Mouse (Mus musculus) left cerebral cortex, postnatal 14 days (tissue): ENCODE measurements around the gene Ncf2. TPM values are rescaled to one million over a fixed set of nuclear protein-coding genes. Genes with fewer than 3 reads are reported as not detected.

ENCODE experiments used
- DNase-seq, 2 experiments: peaks; one replicate each; pipeline ENCODE4 v3.0.0; 2021 to 2022; ENCODE audit warnings: low spot score in 2 of 2, mixed read lengths in 1 of 2
- intact Hi-C: fragments of 180-260 bp; cut with DNase I; formaldehyde crosslinking; loops from one replicate; pipeline ENCODE4 v1.15.1; 2025
- total RNA-seq, 2 experiments: library from RNA; stranded (reverse); gene quantifications; 2 replicates each; pipeline ENCODE4 v1.2.3; 2021

Gene Ncf2
- total RNA-seq, 2 experiments from 2014 or later, result 3.4 to 3.9 TPM

GRCm38 (mm10) chr1:152824206-152824605 is 24.2 kb downstream of the Ncf2 start:
- DNase-seq, result no peak

DNA sequence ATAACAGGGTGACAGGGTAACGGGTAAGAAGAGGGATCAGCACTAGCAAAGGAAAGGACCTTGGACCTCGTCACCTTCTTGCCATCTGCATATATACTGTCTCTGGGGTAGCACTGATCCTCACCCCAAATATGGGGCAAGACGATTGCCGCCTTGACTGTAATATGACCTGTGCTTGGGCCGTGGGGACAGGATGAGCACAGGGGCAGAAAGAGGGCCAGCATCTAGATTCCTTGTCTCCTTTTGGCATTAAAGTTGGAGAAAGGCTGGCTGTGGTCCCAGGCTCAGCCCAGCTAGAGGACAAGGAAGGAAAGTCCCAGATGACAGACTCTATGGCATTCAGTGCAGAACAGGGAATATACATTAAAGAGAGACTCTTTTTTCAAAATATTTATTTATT is 26.5 kb downstream of the Ncf2 start:
- intact Hi-C loops, result no loop called here
- no peak for DNase-seq

More at GRCm38 (mm10) chr1:152824206-152824605, 24.2 kb downstream of the Ncf2 start:
- intact Hi-C loops, result no loop called here

- DNase-seq, result no peak
- intact Hi-C loops, result no loop called here
Measured at GRCm38 (mm10) chr1:152828168-152828567, 28.2 kb downstream of the Ncf2 start.

- DNase-seq, result no peak
- intact Hi-C loops, result no loop called here
Measured at GRCm38 (mm10) chr1:152828637-152829355, 28.8 kb downstream of the Ncf2 start.

- intact Hi-C loops, result loop anchor here (5.0 kb wide), 1 partner anchor 48 kb away; no protein-coding TSS in a partner anchor
- DNase-seq, result no peak
Measured at GRCm38 (mm10) chr1:152830054-152830453, 30.1 kb downstream of the Ncf2 start.

- intact Hi-C loops, result loop anchor here (5.0 kb wide), 1 partner anchor 49 kb away; no protein-coding TSS in a partner anchor
- peak; percentile 64 to 66 for DNase-seq
Measured at GRCm38 (mm10) chr1:152831003-152831402, 31.0 kb downstream of the Ncf2 start.

DNA sequence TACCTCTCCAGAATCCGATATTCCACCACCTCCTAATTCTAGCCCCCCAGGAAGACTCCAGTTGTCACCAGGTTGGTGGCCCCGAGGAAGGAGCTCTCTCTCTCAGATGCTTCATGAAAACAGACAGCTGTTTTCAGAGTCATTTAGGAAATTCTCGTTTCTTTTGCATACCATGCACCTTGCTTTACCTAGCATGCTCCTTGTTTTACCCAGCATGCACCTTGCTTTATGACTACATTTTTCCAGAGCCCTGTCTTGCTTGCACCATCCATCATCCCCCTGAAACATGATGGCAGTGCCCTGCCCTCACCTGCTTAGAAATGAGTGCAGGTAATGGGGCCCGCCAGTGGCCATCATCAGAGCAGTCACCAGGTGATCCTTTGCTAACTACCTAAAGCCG is 31.6 kb downstream of the Ncf2 start:
- intact Hi-C loops, result loop anchor here (5.0 kb wide), 1 partner anchor 49 kb away; no protein-coding TSS in a partner anchor
- no peak for DNase-seq

GRCm38 (mm10) chr1:152832316-152832715 is 32.3 kb downstream of the Ncf2 start:
- intact Hi-C loops, result loop anchor here (5.0 kb wide), 1 partner anchor 50 kb away; no protein-coding TSS in a partner anchor
- DNase-seq, result no peak

- intact Hi-C loops, result loop anchor here (5.0 kb wide), 1 partner anchor 68 kb away; the partner anchor contains the start of genes Arpc5 and Rgl1
- DNase-seq, result no peak
Measured at GRCm38 (mm10) chr1:152835061-152835460, 35.1 kb downstream of the Ncf2 start.

DNA sequence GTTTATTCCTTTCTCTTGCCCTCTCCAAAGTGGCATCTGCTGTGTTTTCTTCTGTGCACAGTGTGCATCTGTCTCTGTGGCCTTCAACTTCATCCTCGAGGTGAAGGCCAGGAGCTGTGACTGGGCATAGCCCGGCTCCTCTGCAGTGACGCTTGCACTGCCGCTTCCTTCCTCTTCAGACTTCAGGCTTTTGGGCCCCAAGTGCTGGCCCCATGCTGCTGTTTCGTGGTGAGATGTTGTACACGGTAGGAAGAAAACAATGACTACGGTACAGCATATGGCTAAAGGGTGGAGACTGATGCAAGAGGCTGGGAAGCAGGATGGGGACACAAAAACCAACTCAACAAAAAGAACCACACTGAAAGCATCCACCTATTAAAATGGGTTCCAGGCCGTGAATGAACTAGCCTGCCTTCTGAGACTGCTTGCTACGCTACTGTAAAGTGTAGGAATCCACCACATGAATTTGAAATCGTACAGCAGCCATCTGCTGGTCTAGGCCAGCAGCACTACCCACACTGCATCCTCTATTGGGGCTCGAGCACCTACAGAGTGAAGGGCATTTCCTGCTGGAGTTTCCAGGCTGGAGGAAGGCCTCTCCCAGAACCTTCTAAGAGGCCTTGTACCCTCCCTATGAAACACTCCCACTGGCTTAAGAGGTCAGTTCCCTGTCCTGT is 38.2 kb downstream of the Ncf2 start:
- intact Hi-C loops, result loop anchor here (5.0 kb wide), 1 partner anchor 71 kb away; the partner anchor contains the start of genes Arpc5 and Rgl1
- DNase-seq, result peak in 1 of 2 experiments; percentile 41

- peak; percentile 49 to 64 for DNase-seq
- intact Hi-C loops, result loop anchor here (5.0 kb wide), 1 partner anchor 72 kb away; the partner anchor contains the start of genes Arpc5 and Rgl1
Measured at GRCm38 (mm10) chr1:152838841-152839240, 38.8 kb downstream of the Ncf2 start.

DNA sequence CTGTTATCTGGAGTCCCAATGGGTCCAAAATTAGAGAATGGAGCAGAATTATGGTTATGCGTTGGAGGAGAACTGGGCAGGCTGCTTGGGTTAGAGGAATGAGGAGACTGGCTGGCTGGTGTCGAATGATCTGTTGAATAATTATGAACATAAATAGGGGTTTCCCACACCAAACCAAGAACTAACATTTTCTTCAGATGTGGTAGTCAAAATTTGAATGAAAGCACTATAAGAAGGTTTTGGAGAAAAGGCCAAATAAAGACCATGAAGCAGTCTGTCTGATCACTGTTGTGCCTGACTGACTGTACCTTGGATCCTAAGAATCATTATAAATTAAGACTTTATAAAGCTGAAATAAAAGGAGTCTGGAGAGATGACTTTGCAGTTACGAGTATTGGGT is 40.3 kb downstream of the Ncf2 start:
- intact Hi-C loops, result loop anchor here (5.0 kb wide), 1 partner anchor 632 kb away; no protein-coding TSS in a partner anchor
- no peak for DNase-seq

DNA sequence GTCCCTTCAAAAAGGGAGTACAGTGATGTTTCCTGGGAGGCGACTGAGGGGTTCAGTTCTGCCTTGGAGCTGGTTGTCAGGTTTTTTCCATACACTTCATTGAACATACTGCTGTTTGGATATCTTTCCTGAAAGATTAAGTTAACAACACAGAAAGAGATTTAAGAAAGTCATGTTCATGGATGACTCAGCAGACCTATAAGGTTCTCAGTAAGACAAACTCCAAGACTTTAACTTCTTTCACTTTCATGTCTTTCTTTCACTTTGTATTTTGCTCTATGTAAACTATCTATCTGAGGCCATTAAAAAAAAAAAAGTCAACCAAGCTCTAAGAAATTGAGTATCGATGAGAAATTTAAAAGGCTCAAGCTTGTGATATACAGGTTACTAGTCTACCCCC is 41.1 kb downstream of the Ncf2 start:
- intact Hi-C loops, result loop anchor here (5.0 kb wide), 1 partner anchor 631 kb away; no protein-coding TSS in a partner anchor
- no peak for DNase-seq

DNA sequence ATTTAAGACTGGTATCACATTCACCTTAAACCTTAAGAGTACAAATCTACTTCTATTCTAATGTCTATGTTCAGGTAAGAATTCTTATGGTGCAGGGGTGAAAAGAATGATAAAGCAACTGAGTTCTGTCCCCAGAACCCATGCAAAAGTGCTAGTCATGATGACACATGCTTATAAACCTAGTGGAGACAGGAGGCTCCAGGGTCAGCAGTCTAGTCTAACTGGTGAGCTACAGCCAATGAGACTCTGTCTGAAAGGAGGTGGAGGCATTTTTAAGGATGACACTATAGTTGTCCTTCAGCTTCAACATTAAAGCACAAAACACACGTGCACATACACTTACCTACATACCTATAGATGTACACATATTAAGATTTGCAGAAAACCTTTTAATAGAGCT is 44.6 kb downstream of the Ncf2 start:
- intact Hi-C loops, result loop anchor here (5.0 kb wide), 1 partner anchor 628 kb away; no protein-coding TSS in a partner anchor
- no peak for DNase-seq

- intact Hi-C loops, result no loop called here
- DNase-seq, result no peak
Measured at GRCm38 (mm10) chr1:152845211-152845730, 45.3 kb downstream of the Ncf2 start.

DNA sequence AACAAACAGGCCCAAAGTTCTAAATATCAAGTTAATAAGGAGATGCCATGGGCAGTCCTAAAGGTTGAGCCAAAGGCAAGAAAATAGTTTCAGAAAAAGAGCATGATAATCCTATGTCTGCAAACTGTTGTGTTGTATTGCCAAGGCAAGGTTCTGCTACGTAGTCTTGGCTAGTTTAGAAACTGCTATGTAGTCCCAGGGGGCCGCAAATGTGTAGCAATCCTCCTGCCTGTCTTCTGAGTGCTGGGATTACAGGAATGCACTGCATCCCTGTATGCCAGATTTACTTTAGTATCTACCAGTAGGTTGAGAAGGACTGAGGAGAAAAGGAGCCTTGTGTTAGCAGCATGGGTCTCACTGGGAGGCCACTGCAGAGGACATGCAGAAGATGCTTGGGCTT is 46.9 kb downstream of the Ncf2 start:
- intact Hi-C loops, result no loop called here

DNA sequence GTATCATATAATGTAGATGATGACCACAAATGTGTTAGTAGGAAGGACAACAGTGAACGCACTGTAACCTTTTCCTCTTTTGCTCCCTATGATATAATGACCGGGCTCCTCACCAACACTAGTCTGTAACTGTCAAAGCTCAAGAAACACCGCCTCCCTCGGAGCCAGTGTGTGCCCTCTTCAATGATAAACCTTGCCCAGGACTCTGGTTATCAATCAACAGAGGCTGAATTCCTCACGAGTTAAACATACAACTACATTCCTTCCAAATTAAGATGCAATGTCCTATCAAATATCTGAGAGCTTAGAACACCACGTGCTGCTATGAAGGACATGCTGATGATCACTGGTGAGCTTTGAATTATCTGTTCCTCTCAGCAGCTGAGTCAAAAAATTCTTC is 69.9 kb downstream of the Ncf2 start:
- DNase-seq, result no peak
- intact Hi-C loops, result no loop called here

More for the DNA sequence above, 46.9 kb downstream of the Ncf2 start:
- DNase-seq, result no peak

GRCm38 (mm10) chr1:152871031-152871430 is 71.0 kb downstream of the Ncf2 start:
- intact Hi-C loops, result no loop called here

More at GRCm38 (mm10) chr1:152871031-152871430, 71.0 kb downstream of the Ncf2 start:
- no peak for DNase-seq
